Mouse (Mus musculus) frontal cortex, postnatal 10 days (tissue): ENCODE data around the gene Abcd2.

Experiments
- DNase-seq, 2 experiments: peaks; one replicate each; pipeline ENCODE4 v3.0.0; 2022; ENCODE audit warnings: low spot score in 2 of 2, mixed read lengths in 1 of 2

Gene Abcd2

DNA sequence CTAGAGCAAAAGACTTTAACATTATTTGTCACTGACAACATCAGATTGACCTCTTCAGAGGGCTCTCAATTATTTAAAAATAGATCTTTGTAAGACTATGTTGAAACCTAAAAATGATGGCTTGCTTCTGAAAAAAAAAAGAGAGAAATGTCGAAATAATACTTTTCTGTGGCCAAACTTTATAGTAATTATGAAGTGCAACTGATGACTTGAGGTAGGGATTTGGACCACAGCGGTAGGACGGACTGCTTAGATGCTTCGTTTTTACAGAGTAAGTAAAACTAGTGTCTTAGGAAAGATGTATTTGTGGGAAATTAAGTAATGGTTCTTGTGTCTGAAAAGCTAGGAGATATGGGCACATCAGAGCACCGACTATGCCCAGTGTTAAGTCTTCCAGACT, 30.4 kb downstream of the Abcd2 start:
- DNase-seq: no peak

DNA sequence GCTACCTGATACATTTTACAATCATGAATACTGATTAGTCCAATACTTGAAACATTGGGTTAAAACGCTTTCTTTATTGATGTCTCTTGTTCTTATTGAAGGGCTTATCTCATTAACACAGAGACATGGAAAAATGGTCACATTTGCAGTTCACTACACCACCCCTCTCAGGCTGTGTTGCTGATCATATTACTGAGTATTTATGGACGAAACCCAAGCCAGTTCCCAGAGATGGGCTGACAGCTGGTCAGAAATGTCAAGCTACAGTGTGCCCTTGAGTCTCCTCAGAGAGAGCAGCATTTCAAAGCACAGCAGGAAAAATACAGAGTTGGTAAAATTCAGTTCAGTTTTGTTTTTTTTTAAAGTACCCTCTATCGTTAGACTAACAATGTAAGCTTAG, 38.3 kb downstream of the Abcd2 start:
- DNase-seq: no peak

DNA sequence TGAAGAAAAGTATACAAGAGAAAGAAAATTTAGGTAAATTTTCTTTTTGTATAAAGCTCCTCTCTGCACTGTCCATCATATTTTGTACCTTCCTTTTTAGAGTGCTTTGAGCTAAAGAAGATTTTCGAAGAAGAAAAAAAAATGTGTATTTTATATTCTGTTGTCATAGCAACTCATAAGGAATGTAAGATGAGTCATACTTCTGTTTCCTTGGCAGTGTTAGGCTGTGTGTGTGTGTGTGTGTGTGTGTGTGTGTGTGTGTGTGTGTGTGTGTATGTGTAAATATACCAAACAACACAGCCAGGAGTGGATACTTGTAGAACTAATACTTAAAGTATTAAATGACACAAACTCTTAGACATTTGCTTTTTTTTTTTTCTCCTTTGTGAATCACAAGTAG, 39.0 kb downstream of the Abcd2 start:
- DNase-seq: no peak

DNA sequence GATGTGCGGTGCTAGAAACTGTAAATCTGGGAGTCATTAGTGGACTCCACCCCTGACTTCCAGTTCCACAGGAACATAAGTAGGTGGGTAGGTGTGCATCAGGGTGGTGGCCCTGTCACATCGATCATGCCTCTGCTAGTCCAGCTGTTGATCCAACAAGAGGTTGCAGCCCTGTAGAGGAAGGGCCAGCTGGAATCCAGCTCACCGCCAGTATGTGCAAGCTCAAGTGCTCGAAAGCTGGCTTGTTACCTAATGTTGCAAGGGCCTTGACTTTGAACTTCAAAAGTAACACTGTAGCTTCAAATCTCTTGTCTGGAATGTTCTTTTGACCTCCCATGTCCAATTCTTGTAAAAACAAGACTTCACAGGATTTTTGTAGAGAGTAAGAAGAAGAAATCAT, 67.0 kb downstream of the Abcd2 start:
- DNase-seq: no peak

DNA sequence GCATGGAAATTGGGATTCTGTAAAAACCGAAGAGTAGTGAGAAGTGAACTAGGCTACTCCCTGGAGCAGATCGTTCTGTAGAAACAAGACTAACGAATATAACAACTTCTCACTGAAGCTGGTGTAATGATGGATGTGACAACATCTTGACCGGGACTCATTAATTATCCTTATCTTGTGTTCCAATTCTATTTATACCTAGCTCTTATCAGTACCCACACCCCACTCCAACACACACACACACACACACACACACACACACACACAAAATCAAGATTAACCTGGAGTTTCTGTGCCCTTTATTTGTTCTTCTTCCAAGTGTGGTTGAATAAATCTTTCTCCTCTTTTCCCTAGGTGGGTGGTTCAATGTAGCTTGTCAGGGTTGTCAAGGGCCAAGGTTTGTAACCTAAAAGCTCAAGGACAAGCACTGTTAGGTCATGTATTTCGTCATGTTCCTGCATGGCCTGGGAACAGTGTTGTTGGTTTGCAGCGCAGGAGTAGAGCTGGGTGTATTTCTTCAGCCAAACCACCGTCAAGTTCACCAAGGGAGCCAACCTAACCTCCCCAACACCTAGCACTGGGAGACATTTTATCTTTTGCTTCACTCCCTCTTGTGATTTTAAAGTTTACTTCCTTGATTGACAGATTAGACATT, 78.9 kb downstream of the Abcd2 start:
- no peak for DNase-seq

DNA sequence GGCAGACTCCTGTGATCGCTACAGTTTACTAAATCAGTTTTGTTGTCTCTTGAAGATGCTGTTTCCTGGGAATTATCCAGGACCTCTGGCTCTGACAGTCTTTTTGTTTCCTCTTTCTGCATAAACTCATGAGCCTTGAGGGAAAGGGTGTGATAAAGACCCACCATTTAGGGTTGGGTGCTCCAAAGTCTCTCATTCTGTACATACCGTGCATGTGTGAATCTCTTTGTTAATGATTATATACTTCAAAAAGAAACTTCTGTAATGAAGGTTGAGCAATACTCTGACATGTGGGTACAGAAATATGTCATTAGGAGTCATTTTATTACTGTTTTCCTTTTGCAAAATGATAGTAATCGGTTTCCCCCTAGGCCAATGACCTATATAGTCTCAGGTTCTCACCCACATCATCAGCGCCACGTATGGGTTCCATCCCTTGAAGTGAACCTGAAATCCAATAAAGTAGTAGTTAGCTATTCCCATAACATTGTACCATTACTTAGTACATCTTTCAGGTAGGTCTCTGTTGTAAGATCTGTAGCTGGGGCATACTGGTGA, 83.4 kb downstream of the Abcd2 start:
- DNase-seq: no peak

DNA sequence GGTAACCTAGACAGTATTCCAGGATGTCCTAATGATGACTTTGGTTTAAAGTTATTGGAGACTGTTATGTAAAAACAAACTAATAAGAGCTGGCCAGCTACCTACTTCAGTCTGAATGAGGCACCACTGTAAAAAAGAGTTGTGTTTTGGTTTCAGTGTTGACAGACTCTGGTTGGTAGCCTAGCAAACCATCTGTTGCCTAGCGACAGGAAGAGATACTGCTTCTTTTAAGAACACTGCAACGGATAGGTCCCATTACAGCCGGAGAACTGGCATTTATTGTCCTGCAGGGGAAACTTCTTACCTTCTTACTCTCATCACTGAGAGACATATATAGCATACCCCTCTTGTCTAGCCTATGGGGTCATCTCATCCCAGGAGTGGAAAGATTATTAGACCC, 86.7 kb downstream of the Abcd2 start:
- DNase-seq: no peak

DNA sequence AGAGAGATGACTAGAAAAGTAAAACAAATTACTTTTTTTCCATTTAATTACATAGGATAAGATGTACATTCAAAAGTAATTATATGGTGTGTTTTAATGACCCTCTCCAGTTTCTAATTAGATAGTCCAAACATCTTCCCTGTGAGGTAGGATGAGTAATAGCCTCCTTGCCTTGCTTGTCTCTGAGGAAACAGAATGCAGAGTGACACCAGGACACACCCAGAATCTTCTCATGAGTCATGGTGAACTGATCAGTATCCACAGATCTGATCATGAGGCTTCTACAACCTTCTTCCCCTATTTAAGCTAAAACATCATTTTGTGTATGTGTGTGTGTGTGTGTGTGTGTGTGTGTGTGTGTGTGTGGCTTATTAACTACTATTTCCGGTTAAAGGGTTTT, 87.3 kb downstream of the Abcd2 start:
- no peak for DNase-seq

DNA sequence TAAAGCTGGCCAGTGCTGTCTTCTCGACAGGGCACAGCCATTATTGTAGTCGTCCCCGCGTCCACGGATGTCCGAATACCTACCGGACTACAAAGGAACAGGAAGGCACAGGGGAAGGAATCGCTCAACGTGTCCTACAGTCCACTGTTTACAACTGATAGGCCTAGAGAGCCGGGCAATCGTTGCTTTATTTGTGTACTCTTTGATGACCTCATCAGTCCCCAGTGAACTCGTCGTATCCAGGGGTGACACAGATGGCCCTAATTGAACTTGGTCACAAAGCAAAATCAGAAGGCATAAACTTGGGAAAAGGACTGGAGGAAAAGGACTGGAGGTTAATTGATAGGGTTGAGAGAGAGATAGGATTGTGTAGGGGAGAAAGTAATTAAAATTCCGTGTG, 87.8 kb downstream of the Abcd2 start:
- DNase-seq: no peak

DNA sequence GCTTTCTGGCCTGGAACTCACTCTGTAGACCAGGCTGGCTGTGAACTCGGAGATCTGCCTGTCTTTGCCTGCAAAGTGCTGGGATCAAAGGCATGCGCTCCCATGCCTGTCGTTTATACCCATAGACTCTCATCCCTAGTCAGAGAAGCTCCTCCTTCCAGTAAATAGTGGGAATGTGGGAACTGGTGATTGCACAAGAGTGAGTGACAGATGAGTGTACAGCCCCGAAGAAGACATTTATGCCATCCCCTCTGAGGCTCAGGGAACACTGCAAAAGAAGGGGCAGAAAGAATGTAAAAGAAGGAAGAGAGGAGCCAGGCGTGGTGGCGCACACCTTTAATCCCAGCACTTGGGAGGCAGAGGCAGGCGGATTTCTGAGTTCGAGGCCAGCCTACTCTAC, 88.3 kb downstream of the Abcd2 start:
- no peak for DNase-seq

DNA sequence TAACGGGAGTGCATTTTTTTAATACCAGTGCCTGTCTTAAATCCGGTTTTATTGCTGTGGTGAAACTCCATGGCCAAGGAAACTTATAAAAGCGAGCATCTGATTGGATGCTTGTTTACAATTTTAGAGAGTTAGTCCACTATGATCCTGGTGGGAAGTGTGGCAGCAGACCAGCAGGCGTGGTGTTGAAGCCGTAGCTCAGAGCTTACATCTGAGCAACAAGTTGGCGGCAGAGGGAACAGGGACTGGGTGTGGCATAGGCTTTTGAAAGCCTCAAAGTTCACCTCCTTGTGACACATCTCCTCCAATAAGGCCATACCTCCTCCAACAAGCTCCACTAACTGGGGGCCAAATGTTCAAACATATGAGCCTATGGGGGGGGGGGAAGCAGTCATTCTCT, 95.0 kb downstream of the Abcd2 start:
- DNase-seq: no peak
